Mouse (Mus musculus) thymus, postnatal 0 days (tissue): ENCODE data around the gene Agpat2. TPM values are rescaled to one million over a fixed set of nuclear protein-coding genes. Genes with fewer than 3 reads are reported as not detected.
A peak's percentile ranks its signal among the peaks of the same experiment; 100 is the strongest.

Experiments
- DNase-seq: peaks from one replicate; pipeline ENCODE4 v3.0.0-alpha.2; 2015; ENCODE audit warnings: low spot score
- polyA plus RNA-seq: library from polyadenylated mRNA; unstranded; fragments of >200 nt; fragmentation: Nextera tagmentation; extraction: Ambion mirVana; gene quantifications from 2 replicates; pipeline ENCODE4 v1.2.1, GENCODE M21; 2015

The Agpat2 gene
- polyA plus RNA-seq, 1 experiment from 2014 or later = 14.7 TPM

DNA sequence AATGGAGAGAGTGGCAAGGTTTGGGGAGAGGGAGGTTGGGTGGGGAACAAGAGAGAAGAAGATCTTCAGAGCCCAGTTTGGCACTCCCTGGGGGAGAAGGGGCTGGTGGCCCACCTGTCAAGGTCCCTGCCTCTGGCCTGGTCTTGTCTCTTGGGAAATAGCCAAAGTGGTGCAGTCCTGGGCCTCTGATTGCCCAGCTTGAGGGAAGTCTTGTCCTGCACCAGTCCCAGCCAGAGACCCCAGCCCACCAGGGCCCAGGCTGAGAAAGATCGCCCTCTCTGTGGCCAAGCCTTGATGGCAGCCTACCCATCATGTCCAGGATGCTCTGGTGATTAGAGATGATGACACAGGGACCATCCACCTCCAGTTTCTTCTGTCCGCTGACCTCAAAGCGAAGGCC lies 7.3 kb downstream of the Agpat2 start:
- DNase-seq = no peak

DNA sequence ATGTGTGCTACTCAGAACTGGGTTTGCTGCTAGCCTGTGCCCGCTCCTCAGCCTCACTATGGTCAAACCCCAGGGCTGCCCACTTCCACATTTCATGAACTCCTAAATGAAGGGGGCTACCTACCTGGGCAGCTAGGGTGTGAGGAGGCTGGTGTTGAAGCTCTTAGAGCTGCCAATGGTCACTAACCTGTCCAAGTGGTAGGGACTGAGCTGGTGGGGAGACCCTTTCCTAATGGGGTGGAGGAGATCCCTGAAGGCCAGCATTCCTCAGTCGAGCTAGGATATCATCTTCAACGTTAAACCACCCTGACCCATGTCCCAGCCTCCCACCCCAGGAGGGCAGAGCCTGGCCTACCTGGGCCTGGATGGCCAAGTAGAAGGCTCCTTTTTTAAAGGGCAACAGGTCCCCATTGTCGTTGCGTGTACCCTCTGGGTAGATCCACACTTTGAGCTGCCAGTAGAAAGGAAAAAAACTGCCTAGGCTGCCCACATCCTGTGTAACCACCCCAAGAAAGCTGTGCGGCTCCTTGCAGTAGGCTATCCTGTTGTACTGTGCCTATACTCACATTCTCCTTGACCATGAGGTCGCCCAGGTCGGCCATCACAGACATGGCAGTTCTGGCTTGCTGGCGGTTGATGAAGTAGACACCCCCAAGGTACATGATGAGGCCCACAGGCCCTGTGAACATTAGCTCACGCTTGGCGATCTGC lies 8.3 kb downstream of the Agpat2 start:
- peak; percentile 61 for DNase-seq

GRCm38 (mm10) chr2:26594934-26595724 lies 9.1 kb downstream of the Agpat2 start:
- no peak for DNase-seq

- no peak for DNase-seq
Measured at GRCm38 (mm10) chr2:26594461-26594933, 9.7 kb downstream of the Agpat2 start.

GRCm38 (mm10) chr2:26594022-26594346 lies 10.2 kb downstream of the Agpat2 start:
- peak; percentile 82 for DNase-seq

- no peak for DNase-seq
Measured at GRCm38 (mm10) chr2:26593211-26594021, 10.8 kb downstream of the Agpat2 start.

GRCm38 (mm10) chr2:26591416-26591815 lies 12.8 kb downstream of the Agpat2 start:
- no peak for DNase-seq

GRCm38 (mm10) chr2:26590962-26591361 lies 13.3 kb downstream of the Agpat2 start:
- no peak for DNase-seq

- no peak for DNase-seq
Measured at GRCm38 (mm10) chr2:26590282-26590681, 13.9 kb downstream of the Agpat2 start.

- DNase-seq = no peak
Measured at GRCm38 (mm10) chr2:26589284-26589683, 14.9 kb downstream of the Agpat2 start.

- no peak for DNase-seq
Measured at GRCm38 (mm10) chr2:26588573-26588972, 15.6 kb downstream of the Agpat2 start.

- peak; percentile 60 for DNase-seq
Measured at GRCm38 (mm10) chr2:26587044-26587405, 17.2 kb downstream of the Agpat2 start.

DNA sequence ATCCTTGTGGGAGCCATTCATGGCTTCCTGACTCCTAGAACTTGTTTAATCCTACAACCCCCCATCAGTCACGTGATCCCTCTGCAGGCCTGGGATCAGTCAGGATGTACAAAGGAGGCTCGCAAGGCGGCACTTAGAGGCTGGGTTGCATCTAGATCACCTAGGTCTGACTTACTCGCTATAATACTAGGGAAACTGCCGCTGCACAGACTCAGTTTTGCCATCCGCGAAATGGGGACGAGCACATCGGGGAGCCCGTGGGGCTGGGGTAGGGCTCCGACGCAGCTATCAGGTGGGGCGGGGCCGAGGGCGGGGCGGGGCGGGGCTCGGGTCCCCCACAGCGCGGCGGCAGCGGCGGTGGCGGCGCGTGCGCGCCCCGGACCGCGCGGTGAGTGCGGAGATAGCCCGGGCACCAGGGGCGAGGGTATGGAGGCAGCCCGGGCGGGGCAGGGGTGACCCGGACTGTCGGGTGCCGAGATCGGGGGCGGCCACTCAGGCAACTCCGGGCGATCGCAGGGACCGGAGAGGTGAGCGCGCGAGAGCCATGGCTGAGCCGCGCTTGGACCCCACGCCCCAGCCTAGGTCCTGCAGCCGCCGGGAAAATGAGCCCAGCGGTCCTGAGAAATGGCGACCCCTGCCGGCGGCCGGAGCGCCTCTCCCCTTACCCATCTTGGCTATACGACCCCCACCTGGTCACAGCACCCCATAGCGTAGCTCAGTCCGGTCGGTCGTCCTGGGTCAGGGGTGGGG lies 17.7 kb downstream of the Agpat2 start, which contains the start of gene Gm20532:
Gene Gm20532 (plus strand): TSS at position 346 of the 750 bp plus-strand sequence.
- DNase-seq = peak; percentile 51

GRCm38 (mm10) chr2:26585713-26586112 lies 18.5 kb downstream of the Agpat2 start:
- DNase-seq = no peak

GRCm38 (mm10) chr2:26583640-26584039 lies 20.6 kb downstream of the Agpat2 start:
- no peak for DNase-seq

DNA sequence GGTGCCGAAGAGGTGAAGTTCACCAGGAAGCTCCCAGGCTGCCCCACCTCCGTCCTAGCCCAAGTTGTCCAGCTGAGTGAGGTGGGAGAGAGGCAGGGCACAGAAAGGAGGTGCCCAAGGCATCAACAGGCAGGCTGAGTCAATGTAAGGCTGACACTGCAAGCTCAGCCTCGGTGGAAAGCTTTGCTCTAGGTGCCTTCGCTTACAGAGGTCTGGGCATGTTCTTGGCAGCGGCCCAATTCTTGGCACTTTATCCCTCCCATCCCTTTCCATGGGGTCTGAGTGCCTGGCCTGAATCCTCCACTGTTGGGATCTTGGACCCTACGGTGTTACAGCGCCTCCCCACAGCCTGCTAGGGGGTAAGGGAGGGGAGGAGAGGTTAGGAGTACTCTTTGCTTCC lies 21.5 kb downstream of the Agpat2 start:
- DNase-seq = no peak

DNA sequence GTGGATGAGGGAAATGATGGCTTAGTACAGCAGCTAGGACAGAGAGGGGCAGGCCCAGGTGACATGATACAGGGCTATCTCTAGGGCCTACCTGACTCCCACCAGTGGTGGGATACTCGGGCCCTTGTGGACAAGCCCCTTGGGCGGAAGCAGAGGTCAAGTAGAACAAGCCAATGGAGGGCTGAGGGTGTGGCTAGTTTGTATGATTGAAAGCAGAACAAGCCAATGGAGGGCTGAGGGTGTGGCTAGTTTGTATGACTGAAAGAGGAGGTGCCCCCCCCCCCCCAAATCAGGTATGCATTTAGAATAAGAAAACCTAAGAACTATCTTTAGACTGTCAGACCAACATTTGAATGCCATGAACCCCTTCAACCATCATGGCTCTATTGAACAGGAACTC lies 22.0 kb downstream of the Agpat2 start:
- DNase-seq = no peak

- no peak for DNase-seq
Measured at GRCm38 (mm10) chr2:26580751-26581150, 23.5 kb downstream of the Agpat2 start.

DNA sequence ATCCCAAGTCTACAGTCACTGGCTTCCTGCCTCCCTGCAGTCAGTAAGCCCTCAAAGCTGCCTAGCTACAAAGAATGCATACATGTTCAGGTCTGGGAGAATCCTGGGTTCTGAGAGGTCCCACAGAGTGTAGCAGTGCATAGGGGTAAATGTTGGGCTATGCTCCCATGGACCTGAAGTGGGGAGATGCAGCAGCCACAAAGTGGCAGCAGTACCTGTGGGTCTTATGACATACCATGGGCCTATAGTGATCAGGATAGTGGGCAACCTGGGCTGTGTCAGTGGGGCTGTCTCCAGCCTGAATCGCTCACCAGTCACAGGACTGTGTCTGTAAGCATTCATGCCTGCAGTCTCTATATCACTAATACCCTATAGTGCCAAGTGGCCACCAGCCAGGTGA lies 24.5 kb downstream of the Agpat2 start, which contains the start of gene Egfl7:
Gene Egfl7 (plus strand): TSS at position 301 of the 400 bp plus-strand sequence.
- no peak for DNase-seq

DNA sequence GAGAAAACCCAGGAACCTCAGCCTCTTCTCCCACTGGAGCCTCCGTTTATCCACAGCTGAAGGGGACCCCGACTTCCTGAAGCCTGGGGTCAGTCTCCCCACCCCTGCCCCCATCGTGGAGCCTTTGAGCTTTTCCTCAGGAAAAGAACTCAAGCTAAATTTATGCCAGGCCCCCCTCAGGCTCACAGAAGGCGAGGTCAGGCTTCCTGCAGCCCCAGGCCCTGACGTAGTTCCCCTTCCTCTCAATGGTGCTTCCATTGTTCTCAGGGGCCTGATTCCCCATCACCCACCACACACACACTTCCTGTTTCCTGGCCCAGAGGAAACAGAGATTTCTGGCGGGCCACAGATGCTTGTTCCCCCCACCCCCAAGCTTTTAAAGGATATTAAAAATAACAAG lies 25.8 kb downstream of the Agpat2 start:
- peak; percentile 52 for DNase-seq

GRCm38 (mm10) chr2:26576462-26576861 lies 27.8 kb downstream of the Agpat2 start:
- no peak for DNase-seq
